Mouse (Mus musculus): ENCODE data around the gene Apoc1.

- TF ChIP-seq POLR2A (IDR thresholded peaks at IDR 0.05; ENCODE audit: low read depth, low read length) (no peak), CTCF (IDR thresholded peaks at IDR 0.05; ENCODE audit: borderline replicate concordance, insufficient read depth, low read length) (no peak)
Observed at GRCm38 (mm10) chr7:19700299-19701068, 8.0 kb upstream of the Apoc1 start.
